Mouse (Mus musculus) hindbrain, embryonic 16.5 days (tissue): ENCODE results near the gene Eef2. TPM values are rescaled to one million over a fixed set of nuclear protein-coding genes. Genes with fewer than 3 reads are reported as not detected.

Experiments
- ATAC-seq: fragments of 200-750 bp; cut with Nextera tagmentation; 2 replicates; pipeline ENCODE4 v1.8.0; 2017; ENCODE audit warnings: moderate TSS enrichment, moderate library complexity
- H3K27ac ChIP-seq: fragments of 300-500 bp; sonication (generic); 2 replicates; pipeline ENCODE4 v1.5.1; 2014; ENCODE audit warnings: low read depth, mild to moderate bottlenecking, control low read depth, low read length, moderate library complexity
- H3K27me3 ChIP-seq: fragments of 300-500 bp; sonication (generic); replicated peaks from 2 replicates; pipeline ENCODE4 v1.6.1; 2014; ENCODE audit warnings: low read length; ENCODE audit not compliant: control insufficient read depth, insufficient read depth
- H3K36me3 ChIP-seq: fragments of 300-500 bp; sonication (generic); 2 replicates; pipeline ENCODE4 v1.6.1; 2014; ENCODE audit warnings: mild to moderate bottlenecking, low read length, moderate library complexity, mixed read lengths; ENCODE audit not compliant: control insufficient read depth, insufficient read depth
- H3K4me1 ChIP-seq: fragments of 300-500 bp; sonication (generic); 2 replicates; pipeline ENCODE4 v1.6.1; 2014; ENCODE audit warnings: low read depth, low read length; ENCODE audit not compliant: control insufficient read depth, insufficient read depth
- H3K4me2 ChIP-seq: fragments of 300-500 bp; sonication (generic); 2 replicates; pipeline ENCODE4 v1.6.1; 2014; ENCODE audit warnings: mild to moderate bottlenecking, low read length, control low read depth, moderate library complexity
- H3K4me3 ChIP-seq: fragments of 300-500 bp; sonication (generic); 2 replicates; pipeline ENCODE4 v1.5.1; 2014; ENCODE audit warnings: mild to moderate bottlenecking, low read length, control low read depth, moderate library complexity
- H3K9ac ChIP-seq: fragments of 300-500 bp; sonication (generic); 2 replicates; pipeline ENCODE4 v1.6.1; 2014; ENCODE audit warnings: low read depth, mild to moderate bottlenecking, control low read depth, low read length, moderate library complexity
- H3K9me3 ChIP-seq: fragments of 300-500 bp; sonication (generic); 2 replicates; pipeline ENCODE4 v1.6.1; 2014; ENCODE audit warnings: mild to moderate bottlenecking, low read length, moderate library complexity; ENCODE audit not compliant: control insufficient read depth
- WGBS: fragments of 180-500 bp; shearing (Covaris S2); extraction: QIAGEN DNeasy Blood & Tissue Kit; methylation state at CpG from one replicate; pipeline ENCODE4 v1.1.7; 2014; 5-methylcytosine and 5-hydroxymethylcytosine counted together
- polyA plus RNA-seq: library from polyadenylated mRNA; unstranded; fragments of >200 nt; fragmentation: Nextera tagmentation; extraction: Ambion mirVana; gene quantifications from 2 replicates; pipeline ENCODE4 v1.2.1, GENCODE M21; 2015

The Eef2 gene
- polyA plus RNA-seq, 1 experiment from 2014 or later: 525 TPM

- peaks cover 14% of the 10 kb centered on the region for H3K4me1 ChIP-seq
- ATAC-seq: no peak
- 88% methylated on average over 5 of the region's 5 CpGs for WGBS
Observed at GRCm38 (mm10) chr10:81183805-81184204, 7.4 kb downstream of the Eef2 start, which contains the start of gene 4930442H23Rik. Gene 4930442H23Rik (minus strand): TSS chr10:81183849.

GRCm38 (mm10) chr10:81184765-81185164 lies 8.3 kb downstream of the Eef2 start:
- H3K27ac ChIP-seq: no peak overlapping the region
- WGBS: 73% methylated on average over 4 of the region's 4 CpGs
- H3K4me3 ChIP-seq: no peak overlapping the region
- H3K4me2 ChIP-seq: no peak overlapping the region
- peaks cover 12% of the 10 kb centered on the region for H3K4me1 ChIP-seq
- H3K9me3 ChIP-seq: no peaks in the 10 kb centered on the region
- H3K9ac ChIP-seq: no peak overlapping the region
- H3K27me3 ChIP-seq: no peaks in the 10 kb centered on the region
- peaks cover 38% of the 10 kb centered on the region for H3K36me3 ChIP-seq
- no peak for ATAC-seq

More at GRCm38 (mm10) chr10:81183805-81184204, 7.4 kb downstream of the Eef2 start, which contains the start of gene 4930442H23Rik:
- H3K4me2 ChIP-seq: peak within 1 kb of the TSS; percentile 69
- peak within 1 kb of the TSS; percentile 93 for H3K27ac ChIP-seq
- peaks cover 45% of the 10 kb centered on the region for H3K36me3 ChIP-seq
- peak within 1 kb of the TSS; percentile 75 for H3K9ac ChIP-seq
- H3K9me3 ChIP-seq: no peaks in the 10 kb centered on the region
- H3K4me3 ChIP-seq: peak within 1 kb of the TSS; percentile 76
- no peaks in the 10 kb centered on the region for H3K27me3 ChIP-seq

- H3K36me3 ChIP-seq: peaks cover 23% of the 10 kb centered on the region
- H3K27ac ChIP-seq: no peak overlapping the region
- H3K4me2 ChIP-seq: no peak overlapping the region
- H3K4me1 ChIP-seq: peaks cover 15% of the 10 kb centered on the region
- H3K27me3 ChIP-seq: no peaks in the 10 kb centered on the region
- H3K9ac ChIP-seq: no peak overlapping the region
- WGBS: 96% methylated on average over 9 of the region's 9 CpGs
- no peak overlapping the region for H3K4me3 ChIP-seq
- no peaks in the 10 kb centered on the region for H3K9me3 ChIP-seq
- ATAC-seq: no peak
Observed at GRCm38 (mm10) chr10:81187161-81187560, 10.7 kb downstream of the Eef2 start.

GRCm38 (mm10) chr10:81189821-81190220 lies 13.4 kb downstream of the Eef2 start:
- Histone ChIP-seq H3K9me3 (no peaks in the 10 kb centered on the region), H3K4me3 (no peak overlapping the region), H3K9ac (no peak overlapping the region), H3K4me2 (no peak overlapping the region), H3K36me3 (peaks cover 15% of the 10 kb centered on the region), H3K27ac (no peak overlapping the region), H3K4me1 (peaks cover 19% of the 10 kb centered on the region), H3K27me3 (no peaks in the 10 kb centered on the region)
- WGBS: 78% methylated on average over 26 of the region's 26 CpGs
- no peak for ATAC-seq

- Histone ChIP-seq H3K9ac (no peak overlapping the region), H3K4me2 (no peak overlapping the region), H3K9me3 (no peaks in the 10 kb centered on the region), H3K27ac (no peak overlapping the region), H3K4me3 (no peak overlapping the region), H3K4me1 (peaks cover 19% of the 10 kb centered on the region), H3K27me3 (peaks cover under 1% of the 10 kb centered on the region), H3K36me3 (peaks cover 13% of the 10 kb centered on the region)
- WGBS: 71% methylated on average over 31 of the region's 31 CpGs
- no peak for ATAC-seq
Observed at GRCm38 (mm10) chr10:81190236-81190911, 13.9 kb downstream of the Eef2 start.

GRCm38 (mm10) chr10:81190912-81191321 lies 14.5 kb downstream of the Eef2 start:
- H3K27me3 ChIP-seq: peaks cover 5% of the 10 kb centered on the region
- H3K27ac ChIP-seq: no peak overlapping the region
- H3K4me2 ChIP-seq: no peak overlapping the region
- no peak overlapping the region for H3K9ac ChIP-seq
- H3K4me1 ChIP-seq: peaks cover 19% of the 10 kb centered on the region
- H3K4me3 ChIP-seq: no peak overlapping the region
- H3K36me3 ChIP-seq: peaks cover 11% of the 10 kb centered on the region
- no peak for ATAC-seq
- no peaks in the 10 kb centered on the region for H3K9me3 ChIP-seq
- WGBS: 67% methylated on average over 6 of the region's 6 CpGs

- Histone ChIP-seq H3K27me3 (peaks cover 11% of the 10 kb centered on the region), H3K4me2 (peak overlapping the region; percentile 75), H3K9me3 (no peaks in the 10 kb centered on the region), H3K27ac (peak overlapping the region; percentile 98; the same call in 1 of the 2 replicates), H3K4me3 (no peak overlapping the region), H3K9ac (no peak overlapping the region), H3K4me1 (peaks cover 19% of the 10 kb centered on the region), H3K36me3 (peaks cover 11% of the 10 kb centered on the region)
- WGBS: 88% methylated on average over 18 of the region's 18 CpGs
- ATAC-seq: no peak
Observed at GRCm38 (mm10) chr10:81191342-81191982, 15.0 kb downstream of the Eef2 start.

- peaks cover 14% of the 10 kb centered on the region for H3K27me3 ChIP-seq
- peaks cover 11% of the 10 kb centered on the region for H3K36me3 ChIP-seq
- no peaks in the 10 kb centered on the region for H3K9me3 ChIP-seq
- ATAC-seq: peak; percentile 90
- peak overlapping the region; percentile 75 for H3K4me2 ChIP-seq
- H3K4me3 ChIP-seq: peak overlapping the region; percentile 63
- under 1% methylated on average over 68 of the region's 93 CpGs for WGBS
- H3K4me1 ChIP-seq: peaks cover 19% of the 10 kb centered on the region
- H3K27ac ChIP-seq: peak overlapping the region; percentile 98
- H3K9ac ChIP-seq: peak overlapping the region; percentile 85
Observed at GRCm38 (mm10) chr10:81192270-81192967, 16.0 kb downstream of the Eef2 start.
